Mouse (Mus musculus): ENCODE results near the gene Atp6v1g2.

- TF ChIP-seq EP300 (optimal IDR thresholded peaks at IDR 0.05): no peak
- TF ChIP-seq CTCF (IDR thresholded peaks at IDR 0.05; ENCODE audit: low read depth): no peak
These were observed 11.2 kb upstream of the Atp6v1g2 start for GRCm38 (mm10) chr17:35222299-35222698.

All from stomach, postnatal 0 days (tissue).